ENCODE assay signal across 8 mouse cellular contexts in the genomic region with DNA sequence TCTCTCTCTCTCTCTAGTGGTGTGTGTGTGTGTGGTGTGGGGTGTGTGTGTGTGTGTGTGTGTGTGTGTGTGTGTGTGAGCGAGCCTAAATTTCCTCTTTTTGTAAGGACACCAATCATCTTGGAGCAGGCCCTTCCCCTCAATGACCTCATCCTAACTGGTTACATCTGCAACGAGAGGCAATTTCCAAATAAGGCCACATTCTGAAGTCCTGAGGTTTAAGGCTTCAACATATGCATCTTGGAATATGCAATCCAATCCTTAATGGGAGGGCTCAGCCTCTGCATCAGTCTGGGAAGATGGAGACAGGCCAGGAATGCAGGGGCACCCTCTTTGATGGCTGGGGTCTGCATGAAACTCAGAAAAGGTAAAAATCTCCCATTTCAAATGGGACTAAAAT. TPM values are rescaled to one million over a fixed set of nuclear protein-coding genes. Genes with fewer than 3 reads are reported as not detected.
A peak's percentile ranks its signal among the peaks of the same experiment; 100 is the strongest.
DNase-seq lines count a peak whose midpoint lies in the region; ATAC-seq and TF ChIP-seq lines count a peak whose summit lies in the region.

No protein-coding gene starts in this region.

- TF ChIP-seq RAD21 in CH12.LX (IDR thresholded peaks at IDR 0.05; ENCODE audit: low read depth, low read length), result no peak

- peak; percentile 40 for ATAC-seq in forebrain, postnatal 0 days
- ATAC-seq in limb, embryonic 12.5 days (ENCODE audit: insufficient number of reproducible peaks, insufficient read depth, low FRiP score, low TSS enrichment, low read depth), result peak; percentile 66
- ATAC-seq in monocyte, adult 5-6 weeks (replicated peaks; ENCODE audit: insufficient number of reproducible peaks, low FRiP score, low TSS enrichment, poor library complexity, severe bottlenecking), result peak; percentile 45

- no peak overlapping the region for H3K27ac ChIP-seq in CH12.LX (ENCODE audit: insufficient read depth, low read depth)
- H3K27ac ChIP-seq in forebrain, postnatal 0 days (ENCODE audit: low read depth, low read length), result peak overlapping the region; percentile 85
- peak overlapping the region; percentile 91 for H3K27ac ChIP-seq in limb, embryonic 12.5 days

- H3K9ac ChIP-seq in CH12.LX (ENCODE audit: insufficient read depth, low read depth), result no peak overlapping the region
- H3K9ac ChIP-seq in forebrain, postnatal 0 days, result no peak overlapping the region
- no peak overlapping the region for H3K9ac ChIP-seq in limb, embryonic 12.5 days (replicated peaks)

- no peaks in the 10 kb centered on the region for H3K27me3 ChIP-seq in CH12.LX (replicated peaks)
- no peaks in the 10 kb centered on the region for H3K27me3 ChIP-seq in forebrain, postnatal 0 days (ENCODE audit: insufficient read depth, low read length)
- no peaks in the 10 kb centered on the region for H3K27me3 ChIP-seq in limb, embryonic 12.5 days

- H3K9me3 ChIP-seq in CH12.LX (replicated peaks; ENCODE audit: low read length), result no peaks in the 10 kb centered on the region
- no peaks in the 10 kb centered on the region for H3K9me3 ChIP-seq in forebrain, postnatal 0 days (ENCODE audit: low read length)
- H3K9me3 ChIP-seq in limb, embryonic 12.5 days, result no peaks in the 10 kb centered on the region

- H3K36me3 ChIP-seq in CH12.LX (replicated peaks in 1 of 2; ENCODE audit: control insufficient read depth in 1 of 2, insufficient read depth in 1 of 2, low read length in 1 of 2), result peaks cover 2 to 3% of the 10 kb centered on the region in 2 experiments
- H3K36me3 ChIP-seq in forebrain, postnatal 0 days (ENCODE audit: insufficient read depth), result no peaks in the 10 kb centered on the region
- H3K36me3 ChIP-seq in limb, embryonic 12.5 days, result no peaks in the 10 kb centered on the region

- H3K4me2 ChIP-seq in CH12.LX (ENCODE audit: insufficient read depth, low read depth, poor library complexity, severe bottlenecking), result no peak overlapping the region
- no peak overlapping the region for H3K4me2 ChIP-seq in forebrain, postnatal 0 days (ENCODE audit: low read depth)
- no peak overlapping the region for H3K4me2 ChIP-seq in limb, embryonic 12.5 days

- TF ChIP-seq CTCF in CH12.LX (conservative IDR thresholded peaks at IDR 0.05 in 1 of 2, IDR thresholded peaks at IDR 0.05 in 1 of 2; ENCODE audit: low read depth in 2 of 2, low read length in 2 of 2), result no peak
- TF ChIP-seq CTCF in forebrain, postnatal 0 days (IDR thresholded peaks at IDR 0.05; ENCODE audit: low read depth), result no peak

- in situ Hi-C loops in CH12.LX (cut with MboI; ENCODE audit: low pct_ligation_motif_present, low pct_unique_long_range_greater_than_20kb, low sequenced_read_pairs), result loop anchor here (25.0 kb wide), 1 partner anchor 554 kb away; a partner anchor contains a TSS

- dilution Hi-C loops in CH12.LX (cut with MboI; ENCODE audit: extremely low pct_ligation_motif_present, extremely low pct_unique_long_range_greater_than_20kb, low sequenced_read_pairs), result no loop called here

- TF ChIP-seq EP300 in CH12.LX (IDR thresholded peaks at IDR 0.05; ENCODE audit: low read length), result no peak

- TF ChIP-seq POLR2A in CH12.LX (IDR thresholded peaks at IDR 0.05; ENCODE audit: low read depth, low read length), result no peak

- H3K4me3 ChIP-seq in CH12.LX (replicated peaks in 1 of 3; ENCODE audit: low read depth in 2 of 3, low read length in 2 of 3, poor library complexity in 1 of 3), result no peak overlapping the region
- no peak overlapping the region for H3K4me3 ChIP-seq in forebrain, postnatal 0 days (ENCODE audit: low read depth, low read length)
- no peak overlapping the region for H3K4me3 ChIP-seq in limb, embryonic 12.5 days (replicated peaks)

- peaks cover 17% of the 10 kb centered on the region for H3K79me2 ChIP-seq in CH12.LX (replicated peaks; ENCODE audit: control insufficient read depth, extremely low read depth, insufficient read depth, poor library complexity, severe bottlenecking)

- DNase-seq in cerebellum, adult 11-12 months, result peak; percentile 36
- DNase-seq in cerebellum, adult 18-20 months, result no peak
- no peak for DNase-seq in CH12.LX (ENCODE audit: extremely low read depth)
- peak; percentile 35 for DNase-seq in forebrain, postnatal 0 days
- no peak for DNase-seq in ovary, adult 18-20 months (ENCODE audit: low spot score)
- no peak for DNase-seq in left cerebral cortex, adult 9 months (ENCODE audit: low spot score in 2 of 2)

- H3K4me1 ChIP-seq in CH12.LX (ENCODE audit: control insufficient read depth in 1 of 2, insufficient read depth in 2 of 2), result peaks cover 33 to 53% of the 10 kb centered on the region in 2 experiments
- H3K4me1 ChIP-seq in forebrain, postnatal 0 days (ENCODE audit: insufficient read depth), result peaks cover 13% of the 10 kb centered on the region; the same call in 1 of the 2 replicates
- peaks cover 49% of the 10 kb centered on the region for H3K4me1 ChIP-seq in limb, embryonic 12.5 days (replicated peaks)

- 28% methylated on average over 2 of the region's 2 CpGs for WGBS in forebrain, postnatal 0 days
- WGBS in limb, embryonic 12.5 days, result 36% methylated on average over 2 of the region's 2 CpGs

TF ChIP-seq in CH12.LX, 34 proteins besides CTCF, POLR2A, EP300 and RAD21:
- TF ChIP-seq JUN (IDR thresholded peaks at IDR 0.05; ENCODE audit: insufficient read depth, low read depth, low read length), result peak; percentile 15; the same call in 1 of the 2 replicates
- TF ChIP-seq TCF12 (IDR thresholded peaks at IDR 0.05; ENCODE audit: low read depth, low read length), result no peak
TF ChIP-seq in CH12.LX: peak in this region for 1.

RNA-seq across cellular contexts. Expression of a gene that starts 2.6 kb away (rescaled TPM):
- 314 and 364 TPM in 2 replicates for total RNA-seq in CH12.LX (2012; rRNA removed)
- 367 and 377 TPM in 2 replicates for total RNA-seq in CH12.LX (2014; rRNA removed)
- 715 and 732 TPM in 2 replicates for polyA plus RNA-seq in CH12.LX (2012; ENCODE audit: insufficient read length, low read depth)
- 5.7 and 7.9 TPM in 2 replicates for total RNA-seq in forebrain, postnatal 0 days (2014; rRNA removed)
- 5.5 and 6.4 TPM in 2 replicates for polyA plus RNA-seq in forebrain, postnatal 0 days (2015; fragmentation: Nextera tagmentation; extraction: Ambion mirVana)
- 30.2 and 30.3 TPM in 2 replicates for polyA plus RNA-seq in limb, embryonic 12.5 days (2016; fragmentation: Nextera tagmentation; extraction: Ambion mirVana)
- 1,011 to 1,374 TPM (median 1,247 TPM) in 3 replicates for total RNA-seq in monocyte, adult 5-6 weeks (2017)

RNA-seq across cellular contexts. Expression of a gene that starts 16.4 kb away (rescaled TPM):
- 35.0 and 50.1 TPM in 2 replicates for total RNA-seq in CH12.LX (2012; rRNA removed)
- 74.0 and 77.4 TPM in 2 replicates for total RNA-seq in CH12.LX (2014; rRNA removed)
- 88.1 and 154 TPM in 2 replicates for polyA plus RNA-seq in CH12.LX (2012; ENCODE audit: insufficient read length, low read depth)
- 0.33 and 2.8 TPM in 2 replicates for total RNA-seq in forebrain, postnatal 0 days (2014; rRNA removed)
- 0.21 and 1.5 TPM in 2 replicates for polyA plus RNA-seq in forebrain, postnatal 0 days (2015; fragmentation: Nextera tagmentation; extraction: Ambion mirVana)
- 14.4 and 15.3 TPM in 2 replicates for polyA plus RNA-seq in limb, embryonic 12.5 days (2016; fragmentation: Nextera tagmentation; extraction: Ambion mirVana)
- total RNA-seq in monocyte, adult 5-6 weeks (2017), result 7.5 to 20.6 TPM (median 11.3 TPM) in 3 replicates

RNA-seq across cellular contexts. Expression of a gene that starts 23.4 kb away (rescaled TPM):
- not detected in 2 replicates for total RNA-seq in CH12.LX (2012; rRNA removed)
- total RNA-seq in CH12.LX (2014; rRNA removed), result not detected in 2 replicates
- not detected in 2 replicates for polyA plus RNA-seq in CH12.LX (2012; ENCODE audit: insufficient read length, low read depth)
- not detected in 2 replicates for total RNA-seq in forebrain, postnatal 0 days (2014; rRNA removed)
- not detected in 2 replicates for polyA plus RNA-seq in forebrain, postnatal 0 days (2015; fragmentation: Nextera tagmentation; extraction: Ambion mirVana)
- 0.60 TPM in 1 of 2 replicates, not detected in the other for polyA plus RNA-seq in limb, embryonic 12.5 days (2016; fragmentation: Nextera tagmentation; extraction: Ambion mirVana)
- not detected in 3 replicates for total RNA-seq in monocyte, adult 5-6 weeks (2017)

RNA-seq across cellular contexts. Expression of a gene that starts 40.6 kb away (rescaled TPM):
- total RNA-seq in CH12.LX (2012; rRNA removed), result 1.5 and 3.1 TPM in 2 replicates
- total RNA-seq in CH12.LX (2014; rRNA removed), result 3.3 and 4.1 TPM in 2 replicates
- 13.3 and 16.9 TPM in 2 replicates for polyA plus RNA-seq in CH12.LX (2012; ENCODE audit: insufficient read length, low read depth)
- 1.2 and 1.6 TPM in 2 replicates for total RNA-seq in forebrain, postnatal 0 days (2014; rRNA removed)
- polyA plus RNA-seq in forebrain, postnatal 0 days (2015; fragmentation: Nextera tagmentation; extraction: Ambion mirVana), result 1.2 and 1.4 TPM in 2 replicates
- polyA plus RNA-seq in limb, embryonic 12.5 days (2016; fragmentation: Nextera tagmentation; extraction: Ambion mirVana), result 14.3 and 17.3 TPM in 2 replicates
- total RNA-seq in monocyte, adult 5-6 weeks (2017), result 13.6 to 16.7 TPM (median 15.5 TPM) in 3 replicates

Comparison
In these comparisons a context has a peak if more than half of its experiments do, and no peak if none do; other contexts are left out.
1. DNase-seq: peak in cerebellum, adult 11-12 months (single experiment) and forebrain, postnatal 0 days (single experiment); none in cerebellum, adult 18-20 months (0 of 2), CH12.LX (single experiment), ovary, adult 18-20 months (single experiment) and left cerebral cortex, adult 9 months (0 of 2).
2. RNA of a gene that starts 2.6 kb away (total RNA-seq): 1,011 to 1,374 TPM in monocyte, adult 5-6 weeks and 314 to 377 TPM in CH12.LX; 5.7 to 7.9 TPM in forebrain, postnatal 0 days; every median in the first group is over 10 times any median in the second.
3. Peak in every context shown above with its lines, with median percentiles within 50 percentile points of each other: ATAC-seq.